Comparison of ENCODE assay signal across 17 mouse cellular contexts in genomic region chr10:18418160-18418559, GRCm38 (mm10).
DNase-seq lines count a peak whose midpoint lies in the region; ATAC-seq lines count a peak whose summit lies in the region.
"Had no signal": no experiment of that assay in that cellular context is flagged by ENCODE, and none has a peak within 500 bp of the region (broad histone marks: within the 10 kb centered on the region; RNA-seq: fewer than 3 reads in every experiment).

No protein-coding gene starts in this region.

- H3K36me3 ChIP-seq in heart, embryonic 12.5 days, result no peaks in the 10 kb centered on the region
- no peaks in the 10 kb centered on the region for H3K36me3 ChIP-seq in kidney, embryonic 14.5 days (ENCODE audit: control insufficient read depth, insufficient read depth, low read length)
- no peaks in the 10 kb centered on the region for H3K36me3 ChIP-seq in limb, embryonic 12.5 days
- H3K36me3 ChIP-seq: hindbrain, embryonic 15.5 days had no signal

- H3K4me2 ChIP-seq in heart, embryonic 12.5 days, result peak overlapping the region; percentile 12
- no peak overlapping the region for H3K4me2 ChIP-seq in kidney, embryonic 14.5 days (replicated peaks; ENCODE audit: low read depth, low read length)
- peak overlapping the region; percentile 10; the same call in 1 of the 2 replicates for H3K4me2 ChIP-seq in limb, embryonic 12.5 days
- H3K4me2 ChIP-seq: hindbrain, embryonic 15.5 days had no signal

- intact Hi-C loops in heart, postnatal 36 days (cut with DNase I), result no loop called here

- no peak for DNase-seq in heart, postnatal 36 days
- DNase-seq in kidney, adult 11 months, result no peak
- peak; percentile 76 for DNase-seq in R1 (ENCODE audit: low read depth, low spot score)
- DNase-seq in left cerebral cortex, adult 9 months (ENCODE audit: low spot score in 2 of 2), result no peak
- no peak for DNase-seq in thymus, postnatal 0 days (ENCODE audit: low spot score)
- DNase-seq: B cell, adult 2 months; cerebellum, postnatal 36 days; gastrocnemius, postnatal 14 days; layer of hippocampus, postnatal 36 days; lung, adult 2 months; spleen, adult 18-20 months had no signal

- peaks cover 37% of the 10 kb centered on the region for H3K4me1 ChIP-seq in heart, embryonic 12.5 days (replicated peaks)
- no peaks in the 10 kb centered on the region for H3K4me1 ChIP-seq in kidney, embryonic 14.5 days (ENCODE audit: control insufficient read depth, insufficient read depth, low read length)
- peaks cover 27% of the 10 kb centered on the region for H3K4me1 ChIP-seq in limb, embryonic 12.5 days (replicated peaks)

- H3K4me3 ChIP-seq in heart, embryonic 12.5 days, result no peak overlapping the region
- H3K4me3 ChIP-seq in kidney, embryonic 14.5 days (ENCODE audit: low read length), result no peak overlapping the region
- no peak overlapping the region for H3K4me3 ChIP-seq in limb, embryonic 12.5 days (replicated peaks)
- H3K4me3 ChIP-seq: hindbrain, embryonic 15.5 days; midbrain, embryonic 10.5 days had no signal

- H3K27ac ChIP-seq in heart, embryonic 12.5 days (ENCODE audit: poor library complexity, severe bottlenecking), result peak overlapping the region; percentile 31
- no peak overlapping the region for H3K27ac ChIP-seq in kidney, embryonic 14.5 days (ENCODE audit: low read depth, low read length)
- H3K27ac ChIP-seq in limb, embryonic 12.5 days, result no peak overlapping the region
- H3K27ac ChIP-seq: hindbrain, embryonic 15.5 days; midbrain, embryonic 10.5 days had no signal

- no peaks in the 10 kb centered on the region for H3K9me3 ChIP-seq in heart, embryonic 12.5 days (replicated peaks)
- H3K9me3 ChIP-seq in kidney, embryonic 14.5 days (ENCODE audit: control insufficient read depth, low read length), result no peaks in the 10 kb centered on the region
- H3K9me3 ChIP-seq in limb, embryonic 12.5 days, result no peaks in the 10 kb centered on the region
- H3K9me3 ChIP-seq: hindbrain, embryonic 15.5 days had no signal

- H3K9ac ChIP-seq in heart, embryonic 12.5 days, result no peak overlapping the region
- no peak overlapping the region for H3K9ac ChIP-seq in kidney, embryonic 14.5 days (ENCODE audit: low read depth, low read length)
- H3K9ac ChIP-seq in limb, embryonic 12.5 days (replicated peaks), result no peak overlapping the region
- H3K9ac ChIP-seq: hindbrain, embryonic 15.5 days had no signal

- ATAC-seq in heart, embryonic 12.5 days (ENCODE audit: insufficient number of reproducible peaks, low FRiP score), result no peak
- ATAC-seq in kidney, embryonic 14.5 days (ENCODE audit: low FRiP score, low TSS enrichment), result peak; percentile 53; the same call in 1 of the 2 replicates
- ATAC-seq in limb, embryonic 12.5 days (ENCODE audit: insufficient number of reproducible peaks, insufficient read depth, low FRiP score, low TSS enrichment, low read depth), result no peak
- ATAC-seq: forebrain, embryonic 16.5 days had no signal

- WGBS in heart, embryonic 12.5 days, result 26% methylated on average over 7 of the region's 7 CpGs
- WGBS in kidney, embryonic 14.5 days, result 14% methylated on average over 7 of the region's 7 CpGs
- WGBS in limb, embryonic 12.5 days, result 28% methylated on average over 7 of the region's 7 CpGs

- no peaks in the 10 kb centered on the region for H3K27me3 ChIP-seq in heart, embryonic 12.5 days (replicated peaks)
- H3K27me3 ChIP-seq in kidney, embryonic 14.5 days (ENCODE audit: control insufficient read depth, insufficient read depth, low read length), result no peaks in the 10 kb centered on the region
- no peaks in the 10 kb centered on the region for H3K27me3 ChIP-seq in limb, embryonic 12.5 days
- H3K27me3 ChIP-seq: hindbrain, embryonic 15.5 days had no signal
